Mouse (Mus musculus) heart, postnatal 36 days (tissue): ENCODE measurements around the gene Dcaf12. TPM values are rescaled to one million over a fixed set of nuclear protein-coding genes. Genes with fewer than 3 reads are reported as not detected.

Experiments used
- DNase-seq, 2 experiments: peaks; one replicate each; pipeline ENCODE4 v3.0.0; 2021 to 2022
- intact Hi-C: fragments of 180-260 bp; cut with DNase I; formaldehyde crosslinking; loops from one replicate; pipeline ENCODE4 v1.15.1; 2025
- total RNA-seq, 2 experiments: library from RNA; stranded (reverse); gene quantifications; 2 replicates each; pipeline ENCODE4 v1.2.3; 2021

Gene Dcaf12
- 10 to 100 TPM; 37.9 to 43.4 TPM for total RNA-seq

DNA sequence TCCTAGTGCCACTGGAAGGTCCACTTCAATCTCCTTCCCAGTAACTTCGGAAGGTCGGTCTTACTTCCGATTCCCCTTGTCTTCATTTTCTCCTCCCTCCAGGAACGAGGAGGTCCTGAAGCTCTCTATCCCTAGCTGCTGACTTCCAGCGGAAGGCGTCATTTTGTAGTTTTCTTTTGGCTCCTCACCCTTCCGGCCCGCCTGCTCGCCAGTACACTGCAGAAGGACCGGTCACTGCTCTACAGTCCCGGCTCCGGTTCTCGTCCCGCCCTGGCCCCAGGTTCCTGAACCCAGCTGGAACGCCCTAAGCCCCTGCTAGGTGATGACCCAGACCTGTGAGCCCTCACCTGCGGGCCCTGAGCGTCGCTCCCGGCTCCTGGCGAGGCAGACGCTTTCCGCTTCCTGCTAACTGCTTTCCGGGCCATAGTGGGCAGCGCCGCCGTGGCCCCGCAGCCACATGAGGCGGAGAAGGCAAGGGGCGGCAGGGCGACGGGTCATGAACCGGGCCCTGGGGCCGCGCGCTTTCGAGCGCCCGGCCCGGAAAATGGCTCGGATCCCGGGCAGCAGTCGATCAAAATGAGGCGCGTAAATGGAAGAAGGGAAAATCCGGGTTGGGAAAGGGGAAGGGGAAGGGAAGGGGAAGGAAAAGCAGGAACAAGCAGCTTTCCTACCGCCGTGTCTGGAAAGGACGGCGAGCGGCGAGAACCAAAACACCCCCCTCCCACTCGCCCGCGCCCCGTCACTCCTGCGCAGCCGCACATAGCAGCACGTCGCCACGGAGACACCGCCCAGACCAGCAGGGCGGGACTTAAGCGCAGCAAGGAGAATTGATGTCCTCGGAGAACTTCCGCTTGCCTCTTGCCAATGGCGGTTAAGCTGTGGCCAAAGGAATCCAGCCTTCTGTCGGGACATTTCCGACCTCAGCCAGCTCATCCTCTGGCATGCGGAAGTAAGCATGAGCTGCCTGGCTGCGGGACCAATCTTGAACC, at the start of gene Dcaf12:
Dcaf12 (minus strand) TSS at position 749 of the 989 bp plus-strand sequence.
- DNase-seq: peak; percentile 94
- intact Hi-C loops: loop anchor here (1.0 to 5.0 kb wide), 3 partner anchors 35 to 76 kb away; partner anchors contain the start of gene Ubap2

DNA sequence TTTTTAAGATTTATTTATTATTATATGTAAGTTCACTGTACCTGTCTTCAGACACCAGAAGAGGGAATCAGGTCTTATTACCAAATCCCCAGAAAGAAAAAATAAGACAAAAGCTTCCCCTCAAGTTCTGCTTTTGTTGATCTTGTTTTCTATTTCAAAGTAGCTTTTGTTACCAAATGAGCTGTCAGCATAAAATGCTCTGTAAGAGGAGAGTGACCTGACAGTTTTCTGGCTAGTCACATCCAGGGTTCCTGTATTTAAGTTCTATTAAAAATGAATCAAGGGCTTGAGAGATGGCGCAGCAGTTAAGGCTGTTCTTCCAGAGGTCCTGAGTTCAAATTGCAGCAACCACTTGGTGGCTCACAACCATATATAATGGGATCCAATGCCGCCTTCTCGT, 46.4 kb upstream of the Dcaf12 start:
- DNase-seq: no peak
- intact Hi-C loops: no loop called here

DNA sequence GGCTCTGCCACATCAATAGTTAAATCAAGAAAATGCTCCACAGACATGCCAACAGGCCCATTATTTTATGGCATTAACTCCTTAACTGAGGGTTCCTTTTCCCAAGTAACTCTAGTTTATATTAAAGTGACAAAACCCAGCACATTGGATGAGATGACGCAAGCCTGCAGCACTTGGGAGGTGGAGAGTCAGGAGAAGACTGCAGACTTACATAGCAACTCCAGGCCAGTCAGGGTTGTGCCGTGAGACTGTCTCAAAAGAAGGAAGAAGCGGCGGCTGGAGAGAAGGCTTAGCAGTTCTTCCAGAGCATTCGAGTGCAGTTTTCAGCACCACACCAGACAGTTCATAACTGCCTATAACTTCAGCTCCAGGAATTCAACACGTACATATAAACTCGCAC, 44.7 kb upstream of the Dcaf12 start:
- intact Hi-C loops: no loop called here
- DNase-seq: no peak

DNA sequence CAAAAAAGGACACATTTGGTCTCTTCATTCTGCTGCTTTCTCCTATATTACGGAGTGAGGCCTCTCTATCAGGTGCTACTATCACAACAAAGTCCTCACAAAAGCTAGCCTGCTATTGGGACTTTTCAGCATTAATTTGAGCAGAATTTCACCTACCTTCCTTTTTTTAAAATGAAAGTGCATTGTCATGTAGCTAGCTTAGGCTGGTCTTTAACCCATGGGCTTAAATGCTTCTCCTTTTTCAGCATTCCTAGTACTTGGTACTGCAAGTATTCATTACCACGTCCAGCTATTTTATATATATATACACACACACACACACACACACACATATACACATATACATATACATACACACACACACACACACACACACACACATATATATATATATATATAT, 44.0 kb upstream of the Dcaf12 start:
- DNase-seq: no peak
- intact Hi-C loops: no loop called here

DNA sequence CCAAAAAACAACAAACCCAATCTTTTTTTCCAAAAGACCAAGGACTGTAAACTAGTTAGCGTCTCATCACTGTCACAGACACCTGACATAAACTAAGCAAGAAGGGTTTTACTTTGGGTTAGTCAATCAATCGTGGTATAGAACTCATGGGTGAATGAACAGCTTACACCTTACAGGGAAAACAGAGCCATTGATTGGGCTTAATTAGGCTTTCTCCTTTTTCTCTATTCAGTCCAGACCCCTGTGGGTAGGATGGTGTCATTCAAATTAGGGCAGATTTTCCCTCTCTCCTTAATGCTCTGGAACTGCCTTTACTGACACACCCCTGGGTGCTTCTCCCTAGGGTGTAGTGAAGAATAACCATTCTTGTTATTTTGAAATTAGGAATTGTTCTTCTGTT, 42.5 kb upstream of the Dcaf12 start:
- no peak for DNase-seq
- intact Hi-C loops: no loop called here

DNA sequence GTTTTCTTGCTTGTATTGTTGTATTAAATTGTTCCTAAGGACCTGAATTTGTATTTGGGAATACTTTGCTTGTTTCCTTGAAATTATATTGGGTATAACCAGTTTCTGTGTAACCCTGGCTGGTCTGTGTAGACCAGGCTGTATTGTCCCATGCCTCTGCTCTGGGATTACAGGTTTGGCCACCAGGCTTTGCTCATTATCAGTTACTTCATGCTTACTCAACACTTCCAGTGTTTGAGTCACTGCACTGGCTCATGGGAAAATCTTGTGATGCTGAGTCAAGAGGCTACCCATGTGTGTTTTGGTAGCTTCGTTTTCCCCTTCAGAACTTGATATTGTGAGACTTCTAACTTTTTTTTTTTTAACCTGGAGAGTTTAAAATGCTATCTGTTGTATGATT, 38.6 kb upstream of the Dcaf12 start:
- intact Hi-C loops: no loop called here
- no peak for DNase-seq

DNA sequence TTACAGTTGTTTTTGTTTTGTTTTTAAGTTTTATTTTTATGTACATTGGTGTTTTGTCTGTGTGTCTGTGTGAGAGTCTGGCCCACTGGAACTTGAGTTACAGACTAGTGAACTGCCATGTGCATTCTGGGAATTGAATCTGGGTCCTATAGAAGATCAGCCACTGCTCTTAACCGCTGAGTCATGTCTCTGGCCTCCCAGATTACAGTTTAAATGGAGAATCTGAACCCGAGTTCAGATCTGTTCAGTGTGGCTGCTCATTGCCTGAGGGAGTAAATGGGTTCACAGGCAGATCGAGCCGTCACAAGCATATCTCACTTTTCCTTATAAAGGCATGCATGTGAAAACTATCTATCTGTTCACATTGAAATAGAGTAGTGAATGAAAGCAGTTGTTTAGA, 38.1 kb upstream of the Dcaf12 start:
- intact Hi-C loops: no loop called here
- DNase-seq: no peak

DNA sequence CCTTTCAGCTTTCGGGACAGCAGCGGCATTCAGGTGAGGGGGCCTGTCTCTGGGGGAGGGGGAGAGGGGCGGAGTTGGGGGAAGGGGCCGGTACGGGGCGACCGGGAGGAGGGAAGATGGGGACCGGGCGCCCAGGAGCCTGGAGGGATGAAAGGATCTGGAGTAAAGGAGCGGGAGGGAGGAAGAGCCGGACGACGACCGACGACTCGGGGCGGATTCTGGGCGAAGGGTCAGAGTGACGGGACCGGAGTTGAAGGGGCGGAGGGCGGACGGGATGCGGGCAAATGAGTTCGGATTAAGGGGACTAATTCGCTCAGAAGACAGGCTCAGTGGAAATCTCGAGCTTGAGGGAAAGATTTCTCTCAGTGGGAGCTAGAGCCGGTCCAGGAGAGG, 34.5 kb upstream of the Dcaf12 start:
- no peak for DNase-seq
- intact Hi-C loops: loop anchor here (1.0 to 2.0 kb wide), 3 partner anchors 35 to 74 kb away; partner anchors contain the start of genes Dcaf12 and Ubap2

DNA sequence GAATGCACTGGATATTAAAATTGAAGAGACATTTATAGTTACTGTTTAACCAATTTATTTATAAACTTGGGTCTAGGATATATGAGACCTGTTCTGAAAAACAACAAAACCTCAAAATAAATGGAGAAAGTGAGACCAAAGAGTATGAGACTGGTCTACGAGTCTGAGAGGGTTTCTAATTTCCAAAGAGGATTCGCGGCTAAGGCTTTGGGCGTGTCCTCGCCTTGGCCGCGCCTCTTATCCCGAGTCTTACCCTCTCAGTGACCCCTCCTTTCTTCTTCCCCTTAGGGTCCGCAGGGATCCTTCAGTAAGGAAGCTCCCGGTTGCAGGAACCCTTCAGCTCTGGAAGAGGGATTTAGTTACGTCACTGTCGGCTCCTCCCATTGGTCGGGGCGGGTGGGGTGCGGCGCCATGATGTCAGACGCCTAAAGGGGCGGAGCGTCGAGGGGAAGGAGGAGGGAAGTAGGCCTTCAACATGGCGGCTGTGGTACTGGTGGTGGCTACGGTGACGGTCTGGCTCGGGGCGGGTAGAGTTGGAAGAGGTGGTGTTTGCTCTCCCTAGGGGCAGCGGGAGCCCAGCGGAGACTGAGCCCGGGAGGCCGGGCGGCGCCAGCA, 34.0 kb upstream of the Dcaf12 start, which contains the start of gene Ubap1:
Ubap1 (plus strand) TSS at position 413 of the 615 bp plus-strand sequence.
- DNase-seq: peak; percentile 90 to 93
- intact Hi-C loops: loop anchor here (1.0 to 2.0 kb wide), 3 partner anchors 34 to 74 kb away; partner anchors contain the start of genes Dcaf12 and Ubap2

DNA sequence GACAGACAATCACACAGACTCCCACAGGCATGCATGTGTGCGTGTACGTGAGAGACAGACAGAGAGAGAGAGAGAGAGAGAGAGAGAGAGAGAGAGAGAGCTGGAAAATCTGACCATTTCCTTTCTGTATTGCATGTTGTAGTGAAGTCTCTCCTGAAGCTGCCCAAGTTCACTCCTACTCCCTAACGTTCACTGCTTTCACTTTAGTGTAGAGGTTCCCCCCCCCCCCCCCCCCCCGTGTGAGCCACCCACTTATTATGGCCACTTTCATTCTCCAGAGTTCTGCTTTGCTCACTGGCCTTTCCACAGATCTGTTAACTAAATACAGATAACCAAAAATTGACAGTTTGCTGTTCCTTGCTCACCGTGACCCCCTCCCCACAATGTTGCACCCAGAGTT, 33.1 kb upstream of the Dcaf12 start:
- intact Hi-C loops: loop anchor here (2.0 kb wide), 2 partner anchors 39 to 73 kb away; partner anchors contain the start of gene Ubap2
- peak in 1 of 2 experiments; percentile 5 for DNase-seq

DNA sequence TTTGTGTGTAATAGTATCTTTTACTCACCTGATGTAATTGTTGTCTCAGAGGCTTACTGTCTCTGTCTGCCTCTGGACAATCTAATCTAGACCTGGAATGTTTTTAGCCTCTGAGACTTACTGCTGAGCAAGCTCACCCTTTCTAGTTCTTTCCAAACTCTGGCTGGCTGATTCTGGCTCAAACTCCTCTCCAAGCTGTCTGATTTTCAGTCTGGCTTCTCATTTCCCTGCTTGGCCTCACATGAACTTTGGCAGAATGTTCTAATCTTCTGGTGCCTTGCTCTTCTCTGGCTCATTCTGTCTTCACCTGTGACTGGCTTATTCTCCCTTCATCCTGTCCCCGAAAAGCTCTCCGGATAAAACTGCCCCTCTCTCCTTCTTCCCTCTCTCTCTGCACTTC, 31.3 kb upstream of the Dcaf12 start:
- intact Hi-C loops: no loop called here
- no peak for DNase-seq

DNA sequence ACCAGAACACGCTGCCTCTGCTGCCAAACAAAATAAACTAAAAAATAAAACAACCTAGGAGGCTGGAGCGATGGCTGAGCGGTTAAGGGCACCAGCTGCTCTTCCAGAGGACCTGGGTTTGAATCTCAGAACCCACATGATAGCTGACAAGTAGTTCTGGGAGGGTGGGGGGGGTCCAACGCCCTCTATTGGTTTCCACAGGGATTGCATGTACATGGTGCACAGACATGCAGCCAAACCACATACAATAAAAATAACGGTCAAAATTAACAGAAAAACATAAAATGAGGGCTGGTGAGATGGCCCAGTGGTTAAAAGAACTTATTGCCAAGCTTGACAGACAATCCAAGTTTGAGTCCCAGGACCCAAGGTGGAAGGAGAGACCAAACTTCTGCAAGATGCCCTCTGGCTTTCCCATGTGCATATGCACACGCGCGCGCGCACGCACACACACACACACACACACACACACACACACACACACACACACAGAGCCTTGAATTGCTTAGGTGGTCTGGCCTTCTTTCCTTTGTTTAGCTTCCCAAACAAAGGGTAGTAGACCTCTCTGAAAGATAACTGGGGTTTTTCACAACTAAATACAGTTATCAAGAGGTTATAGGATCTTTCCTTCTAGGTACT, 26.3 kb upstream of the Dcaf12 start:
- no peak for DNase-seq
- intact Hi-C loops: no loop called here

DNA sequence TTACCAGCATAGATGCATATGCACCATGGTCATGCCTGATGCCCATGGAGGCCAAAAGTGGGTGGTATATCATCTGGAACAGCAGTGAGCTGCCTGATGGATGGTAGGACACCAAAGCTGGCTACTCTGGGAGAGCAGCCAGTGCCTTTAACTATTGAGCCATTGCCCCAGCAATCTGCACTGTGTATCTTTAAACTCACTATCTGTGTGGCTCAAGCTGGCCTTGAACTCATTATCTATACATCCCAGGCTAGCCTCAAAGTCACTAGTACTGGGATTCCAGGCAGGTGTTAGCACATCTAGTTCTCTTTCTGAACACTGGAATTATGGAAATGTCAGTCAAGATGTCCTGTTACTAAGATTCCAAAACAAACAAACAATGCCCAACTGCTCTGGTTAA, 21.9 kb upstream of the Dcaf12 start:
- intact Hi-C loops: no loop called here
- DNase-seq: no peak

DNA sequence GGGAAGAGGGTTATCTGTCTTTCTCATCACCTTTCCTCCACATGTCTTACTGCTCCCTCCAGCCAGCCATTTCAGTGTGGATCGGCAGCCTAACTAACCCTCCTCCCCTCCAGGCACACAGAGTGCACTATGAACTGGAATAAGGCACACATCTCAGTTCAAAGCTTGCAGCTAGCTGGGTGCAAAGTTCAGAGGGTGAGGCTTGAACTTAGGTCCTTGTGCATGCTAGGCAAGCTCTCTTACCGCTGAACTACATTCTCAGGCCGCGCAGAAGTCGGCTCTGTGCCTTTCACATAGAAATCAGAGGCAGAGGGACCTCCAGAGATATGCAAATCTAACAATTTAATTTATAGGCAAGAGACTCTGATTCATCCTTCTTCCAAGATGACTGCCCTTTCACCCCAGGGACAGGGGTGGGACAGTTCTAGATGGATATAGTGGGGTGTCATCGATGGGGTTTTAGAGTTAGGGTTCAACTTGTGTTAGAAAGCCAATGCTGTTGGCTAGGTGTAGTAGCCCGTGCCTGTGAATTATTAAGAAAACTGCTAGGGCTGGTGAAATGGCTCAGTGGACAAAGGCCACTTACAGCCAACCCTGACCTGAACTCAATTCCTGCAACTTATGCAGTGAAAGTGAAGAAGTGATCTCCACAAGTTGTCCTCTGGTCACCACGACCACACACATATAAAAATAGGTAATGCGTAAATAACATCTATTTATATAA, 17.2 kb upstream of the Dcaf12 start:
- DNase-seq: no peak
- intact Hi-C loops: no loop called here

DNA sequence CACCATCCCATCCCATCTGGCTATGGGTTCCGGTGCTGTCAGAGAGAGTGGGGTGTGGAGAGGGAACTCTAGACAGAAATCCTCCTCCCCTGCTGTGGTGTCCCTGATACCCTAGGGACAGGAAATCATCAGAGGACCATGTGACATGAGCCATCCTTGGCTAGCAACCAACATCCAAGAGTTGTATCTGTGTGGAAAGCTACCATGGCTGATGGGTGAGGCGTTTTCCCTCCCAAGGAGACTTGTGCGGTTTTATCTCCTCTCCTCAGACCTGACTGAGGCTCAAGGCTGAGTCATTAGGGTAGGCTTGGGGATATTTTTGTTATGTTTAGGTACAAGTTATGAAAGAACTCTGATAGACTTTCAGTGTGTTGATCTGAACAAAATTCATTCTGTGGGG, 16.4 kb upstream of the Dcaf12 start:
- DNase-seq: no peak
- intact Hi-C loops: no loop called here

DNA sequence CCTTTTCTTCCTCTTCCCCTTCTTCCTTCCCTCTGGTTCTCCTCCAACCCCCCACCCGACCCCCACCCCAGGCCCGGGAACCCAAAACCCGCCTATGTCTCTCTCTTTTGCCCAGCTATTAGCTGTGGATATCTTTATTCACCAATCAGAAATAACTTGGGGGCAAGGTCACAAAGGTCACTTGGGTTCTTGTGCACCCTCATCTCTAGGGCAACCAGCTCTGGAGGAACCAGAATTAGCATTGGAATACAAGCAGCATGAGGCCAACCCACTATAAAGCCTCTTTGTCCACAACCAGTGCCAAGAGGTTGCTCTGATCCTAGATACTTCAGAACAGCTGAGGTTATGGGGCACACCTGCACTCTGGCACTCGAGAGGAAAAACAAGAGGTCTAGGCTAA, 14.8 kb upstream of the Dcaf12 start:
- DNase-seq: no peak
- intact Hi-C loops: no loop called here

DNA sequence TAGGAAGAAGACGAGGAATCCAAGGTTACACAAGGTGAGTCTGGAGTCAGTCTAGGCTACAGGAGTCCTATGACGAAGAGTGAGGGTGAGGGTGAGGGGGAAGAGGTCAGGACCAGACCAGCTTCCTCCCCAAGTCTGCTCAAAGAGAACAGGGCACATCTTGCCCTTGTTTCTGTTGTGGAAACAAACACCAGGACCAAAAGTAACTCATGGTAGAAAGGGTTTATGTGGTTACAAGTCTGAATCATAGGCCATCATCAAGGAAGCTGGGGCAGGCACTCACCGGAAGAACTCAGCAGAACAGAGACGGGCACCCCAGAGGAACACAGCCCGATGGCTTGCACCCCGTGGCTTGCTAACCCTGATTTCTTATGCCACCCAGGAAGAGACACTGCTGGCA, 12.2 kb upstream of the Dcaf12 start:
- DNase-seq: no peak
- intact Hi-C loops: no loop called here

DNA sequence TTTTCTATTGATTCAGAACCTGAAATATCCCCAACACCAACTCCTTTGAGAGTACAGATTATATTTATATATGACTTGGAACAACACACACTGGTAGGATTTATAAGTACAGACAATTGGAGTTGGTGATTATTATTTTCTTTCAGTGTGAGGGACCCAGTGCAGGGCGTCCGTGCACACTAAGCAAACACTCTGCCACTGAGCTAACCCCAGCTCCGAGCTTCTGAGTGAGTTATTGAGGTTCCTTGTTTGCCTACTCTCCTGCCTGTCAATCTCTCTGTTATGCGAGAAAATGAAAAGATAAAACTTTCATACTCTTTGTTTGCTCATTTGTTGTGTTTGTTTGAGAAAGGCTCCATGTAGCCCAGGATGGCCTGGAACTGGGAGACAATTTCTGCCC, 6.3 kb upstream of the Dcaf12 start:
- DNase-seq: no peak
- intact Hi-C loops: no loop called here

DNA sequence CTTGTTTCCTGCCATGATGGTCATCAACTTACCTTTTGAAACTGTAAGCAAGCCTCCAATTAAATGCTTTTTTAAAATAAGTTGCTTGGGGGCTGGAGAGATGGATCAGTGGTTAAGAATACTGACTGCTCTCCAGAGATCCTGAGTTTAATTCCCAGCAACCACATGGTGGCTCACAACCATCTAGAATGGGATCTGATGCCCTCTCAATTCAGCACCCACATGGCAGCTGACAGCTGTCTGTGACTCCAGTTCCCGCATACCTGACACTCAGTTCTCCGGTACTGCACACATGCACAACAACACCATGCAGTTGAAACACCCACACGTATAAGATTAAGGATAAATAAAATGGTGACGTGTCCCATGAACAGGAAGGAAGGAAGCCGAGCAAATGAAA, 3.6 kb upstream of the Dcaf12 start:
- intact Hi-C loops: no loop called here
- DNase-seq: no peak

DNA sequence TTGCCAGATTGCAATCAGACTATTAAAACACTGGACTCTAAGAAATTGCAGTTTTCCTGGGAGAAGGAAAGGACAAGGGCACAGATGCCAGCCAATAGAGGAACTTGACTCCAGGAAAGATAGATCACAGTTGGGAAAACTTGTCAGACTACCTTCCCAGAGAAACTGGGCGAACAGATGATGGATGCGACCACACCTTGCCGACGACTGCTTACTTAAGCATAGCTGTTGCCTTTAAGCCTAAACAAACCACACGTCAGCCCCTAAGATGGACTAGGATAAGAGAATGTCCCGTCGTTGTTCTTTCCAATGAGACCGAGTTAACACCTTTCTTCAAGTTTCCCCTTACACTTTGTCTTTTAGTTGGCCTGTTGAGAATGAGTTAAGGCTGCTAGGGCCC, 484 bp upstream of the Dcaf12 start:
- intact Hi-C loops: loop anchor here (2.0 kb wide), 1 partner anchor 76 kb away; no protein-coding TSS in a partner anchor
- DNase-seq: peak in 1 of 2 experiments; percentile 10
